Comparison of ENCODE assay signal across 8 mouse cellular contexts in the genomic region with DNA sequence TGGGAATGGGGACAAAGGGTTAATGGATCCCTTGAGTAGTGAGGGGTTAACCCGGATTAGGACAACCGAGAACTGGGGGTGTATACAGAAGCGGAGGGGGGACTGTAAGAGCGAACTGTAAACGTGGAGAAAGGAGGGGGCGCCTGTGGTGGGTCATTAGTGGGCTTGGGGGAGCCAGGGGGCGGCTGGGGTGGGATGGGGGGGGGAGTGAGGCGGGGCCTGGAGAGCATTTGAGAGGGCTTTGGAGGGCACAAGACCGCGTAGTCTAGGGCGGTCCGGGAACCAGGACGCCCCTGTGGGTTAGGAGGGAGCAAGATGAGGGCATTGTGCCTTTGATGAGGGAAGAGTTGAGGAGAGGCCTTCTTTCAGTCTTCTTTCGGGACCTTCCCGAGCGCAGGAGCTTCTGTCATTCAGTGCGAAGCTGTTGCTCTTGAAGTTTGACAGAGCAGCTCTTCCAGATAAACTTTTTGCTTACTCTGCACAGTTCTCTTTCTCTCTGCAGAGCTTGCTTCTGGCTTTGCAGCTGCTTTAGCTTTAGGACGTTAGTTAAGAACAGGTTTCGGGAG. TPM values are rescaled to one million over a fixed set of nuclear protein-coding genes. Genes with fewer than 3 reads are reported as not detected.
DNase-seq lines count a peak whose midpoint lies in the region; ATAC-seq and TF ChIP-seq lines count a peak whose summit lies in the region.

No protein-coding gene starts in this region.

- ATAC-seq in heart, embryonic 16.5 days (replicated peaks; ENCODE audit: extremely low read depth, insufficient read depth, low FRiP score), result no peak
- no peak for ATAC-seq in liver, embryonic 15.5 days (ENCODE audit: insufficient read depth)

- H3K4me1 ChIP-seq in kidney, adult 2 months (ENCODE audit: control insufficient read depth, insufficient read depth, low read length), result peaks cover 24% of the 10 kb centered on the region; the same call in 1 of the 2 replicates
- H3K4me1 ChIP-seq in heart, embryonic 16.5 days (ENCODE audit: control insufficient read depth, insufficient read depth, low read length), result peaks cover 39% of the 10 kb centered on the region
- H3K4me1 ChIP-seq in liver, embryonic 15.5 days (replicated peaks), result peaks cover 50% of the 10 kb centered on the region
- H3K4me1 ChIP-seq in thymus, adult 2 months (replicated peaks; ENCODE audit: control insufficient read depth, insufficient read depth, low read length), result peaks cover 23% of the 10 kb centered on the region

- peak overlapping the region; percentile 93 for H3K9ac ChIP-seq in heart, embryonic 16.5 days (ENCODE audit: low read length)
- peak overlapping the region; percentile 83 for H3K9ac ChIP-seq in liver, embryonic 15.5 days

- DNase-seq in kidney, adult 2 months, result peak; percentile 45
- DNase-seq in kidney, adult 18-20 months, result no peak
- DNase-seq in Muller cell, postnatal 12 days (ENCODE audit: inconsistent ontology term), result peak; percentile 35
- DNase-seq in thymus, adult 2 months, result peak; percentile 18
- no peak for DNase-seq in layer of hippocampus, adult 8-10 months (ENCODE audit: low spot score in 2 of 2)
- DNase-seq in urinary bladder, postnatal 14 days (ENCODE audit: low spot score), result no peak

- H3K27ac ChIP-seq in kidney, adult 2 months (ENCODE audit: insufficient read depth, low read depth, low read length), result peak overlapping the region; percentile 70
- peak overlapping the region; percentile 84 for H3K27ac ChIP-seq in heart, embryonic 16.5 days (ENCODE audit: low read length)
- no peak overlapping the region for H3K27ac ChIP-seq in liver, embryonic 15.5 days (replicated peaks)
- H3K27ac ChIP-seq in thymus, adult 2 months (ENCODE audit: control insufficient read depth, insufficient read depth, low read length), result peak overlapping the region; percentile 64; the same call in 1 of the 2 replicates

- H3K4me3 ChIP-seq in kidney, adult 2 months (ENCODE audit: insufficient read depth, low read depth, low read length), result peak overlapping the region; percentile 88
- H3K4me3 ChIP-seq in heart, embryonic 16.5 days (ENCODE audit: low read length), result peak overlapping the region; percentile 98
- H3K4me3 ChIP-seq in liver, embryonic 15.5 days (replicated peaks), result peak overlapping the region; percentile 82
- H3K4me3 ChIP-seq in thymus, adult 2 months (ENCODE audit: control insufficient read depth, insufficient read depth, low read length), result peak overlapping the region; percentile 86

- WGBS in kidney, adult 2 months, result 3% methylated on average over 19 of the region's 19 CpGs
- WGBS in heart, embryonic 16.5 days, result 3% methylated on average over 19 of the region's 19 CpGs
- WGBS in liver, embryonic 15.5 days (ENCODE audit: insufficient replicate concordance), result 4% methylated on average over 19 of the region's 19 CpGs
- 2% methylated on average over 19 of the region's 19 CpGs for WGBS in thymus, adult 2 months

- H3K9me3 ChIP-seq in heart, embryonic 16.5 days (replicated peaks; ENCODE audit: control insufficient read depth, low read length), result no peaks in the 10 kb centered on the region
- H3K9me3 ChIP-seq in liver, embryonic 15.5 days (replicated peaks), result no peaks in the 10 kb centered on the region

- H3K27me3 ChIP-seq in kidney, adult 2 months (replicated peaks; ENCODE audit: control insufficient read depth, insufficient read depth, low read length), result no peaks in the 10 kb centered on the region
- H3K27me3 ChIP-seq in heart, embryonic 16.5 days (ENCODE audit: control insufficient read depth, insufficient read depth, low read length), result no peaks in the 10 kb centered on the region
- no peaks in the 10 kb centered on the region for H3K27me3 ChIP-seq in liver, embryonic 15.5 days
- H3K27me3 ChIP-seq in thymus, adult 2 months (ENCODE audit: control insufficient read depth, insufficient read depth, low read length), result no peaks in the 10 kb centered on the region

- no peak for TF ChIP-seq CTCF in kidney, adult 2 months (conservative IDR thresholded peaks at IDR 0.05; ENCODE audit: insufficient read depth, insufficient read length, low read depth, low read length)
- TF ChIP-seq CTCF in thymus, adult 2 months (IDR thresholded peaks at IDR 0.05; ENCODE audit: borderline replicate concordance, control insufficient read depth, extremely low read depth, insufficient read depth, low read length, poor library complexity), result no peak

- H3K4me2 ChIP-seq in heart, embryonic 16.5 days (ENCODE audit: low read depth, low read length), result peak overlapping the region; percentile 92
- H3K4me2 ChIP-seq in liver, embryonic 15.5 days, result peak overlapping the region; percentile 99

- TF ChIP-seq POLR2A in kidney, adult 2 months (IDR thresholded peaks at IDR 0.05; ENCODE audit: low read depth, low read length), result no peak
- no peak for TF ChIP-seq POLR2A in thymus, adult 2 months (IDR thresholded peaks at IDR 0.05; ENCODE audit: control insufficient read depth, extremely low read depth, insufficient read depth, low read length, poor library complexity)

- H3K36me3 ChIP-seq in kidney, adult 2 months (ENCODE audit: control insufficient read depth, insufficient read depth, low read length), result 0 out of 2 replicates have a peak, but pooled peaks cover 1% of the 10 kb centered on the region
- peaks cover 6% of the 10 kb centered on the region; the same call in 1 of the 2 replicates for H3K36me3 ChIP-seq in heart, embryonic 16.5 days (ENCODE audit: control insufficient read depth, insufficient read depth)
- peaks cover 6% of the 10 kb centered on the region; the same call in 1 of the 2 replicates for H3K36me3 ChIP-seq in liver, embryonic 15.5 days (replicated peaks)
- H3K36me3 ChIP-seq in thymus, adult 2 months (ENCODE audit: control insufficient read depth, insufficient read depth, low read length), result peaks cover 4% of the 10 kb centered on the region; the same call in 1 of the 2 replicates

RNA-seq across cellular contexts. Expression of a gene that starts 0.8 kb away (rescaled TPM):
- 38.2 and 39.7 TPM in 2 replicates for polyA plus RNA-seq in kidney, adult 2 months (2012; rRNA removed)
- 17.6 and 18.8 TPM in 2 replicates for polyA plus RNA-seq in heart, embryonic 16.5 days (2015; fragmentation: Nextera tagmentation; extraction: Ambion mirVana)
- polyA plus RNA-seq in liver, embryonic 15.5 days (2015; fragmentation: Nextera tagmentation; extraction: Ambion mirVana), result 5.4 and 5.8 TPM in 2 replicates
- 31.3 and 40.8 TPM in 2 replicates for polyA plus RNA-seq in thymus, adult 2 months (2012; rRNA removed)
- 10 to 100 TPM; 17.4 to 22.3 (median 19.4) TPM for total RNA-seq in layer of hippocampus, adult 8-10 months (2022)

RNA-seq across cellular contexts. Expression of a gene that starts 2.0 kb away (rescaled TPM):
- 73.8 and 80.4 TPM in 2 replicates for polyA plus RNA-seq in kidney, adult 2 months (2012; rRNA removed)
- polyA plus RNA-seq in heart, embryonic 16.5 days (2015; fragmentation: Nextera tagmentation; extraction: Ambion mirVana), result 126 and 130 TPM in 2 replicates
- 49.4 and 53.3 TPM in 2 replicates for polyA plus RNA-seq in liver, embryonic 15.5 days (2015; fragmentation: Nextera tagmentation; extraction: Ambion mirVana)
- 163 and 164 TPM in 2 replicates for polyA plus RNA-seq in thymus, adult 2 months (2012; rRNA removed)
- 100 to 1,000 TPM; 175 to 202 (median 183) TPM for total RNA-seq in layer of hippocampus, adult 8-10 months (2022)

RNA-seq across cellular contexts. Expression of a gene that starts 47.4 kb away (rescaled TPM):
- polyA plus RNA-seq in kidney, adult 2 months (2012; rRNA removed), result 1.5 and 1.6 TPM in 2 replicates
- polyA plus RNA-seq in heart, embryonic 16.5 days (2015; fragmentation: Nextera tagmentation; extraction: Ambion mirVana), result 1.1 and 1.2 TPM in 2 replicates
- 0.22 and 0.46 TPM in 2 replicates for polyA plus RNA-seq in liver, embryonic 15.5 days (2015; fragmentation: Nextera tagmentation; extraction: Ambion mirVana)
- 0.38 and 0.43 TPM in 2 replicates for polyA plus RNA-seq in thymus, adult 2 months (2012; rRNA removed)
- 1 to 10 TPM in 3 of 4 experiments, under 1 TPM in 1; 0.89 to 1.5 (median 1.3) TPM for total RNA-seq in layer of hippocampus, adult 8-10 months (2022)

RNA-seq across cellular contexts. Expression of a gene that starts 56.6 kb away (rescaled TPM):
- 34.7 and 43.8 TPM in 2 replicates for polyA plus RNA-seq in kidney, adult 2 months (2012; rRNA removed)
- 6.0 TPM in 2 replicates for polyA plus RNA-seq in heart, embryonic 16.5 days (2015; fragmentation: Nextera tagmentation; extraction: Ambion mirVana)
- 12.5 and 14.8 TPM in 2 replicates for polyA plus RNA-seq in liver, embryonic 15.5 days (2015; fragmentation: Nextera tagmentation; extraction: Ambion mirVana)
- polyA plus RNA-seq in thymus, adult 2 months (2012; rRNA removed), result 16.8 and 20.6 TPM in 2 replicates
- 10 to 100 TPM; 28.3 to 30.7 (median 30.3) TPM for total RNA-seq in layer of hippocampus, adult 8-10 months (2022)

RNA-seq across cellular contexts. Expression of a gene that starts 59.0 kb away (rescaled TPM):
- polyA plus RNA-seq in kidney, adult 2 months (2012; rRNA removed), result 69.8 and 72.0 TPM in 2 replicates
- 142 and 150 TPM in 2 replicates for polyA plus RNA-seq in heart, embryonic 16.5 days (2015; fragmentation: Nextera tagmentation; extraction: Ambion mirVana)
- polyA plus RNA-seq in liver, embryonic 15.5 days (2015; fragmentation: Nextera tagmentation; extraction: Ambion mirVana), result 73.0 and 82.8 TPM in 2 replicates
- polyA plus RNA-seq in thymus, adult 2 months (2012; rRNA removed), result 85.4 and 105 TPM in 2 replicates
- 100 to 1,000 TPM; 158 to 175 (median 166) TPM for total RNA-seq in layer of hippocampus, adult 8-10 months (2022)

Comparison
In these comparisons a context has a peak if more than half of its experiments do, and no peak if none do; other contexts are left out.
1. DNase-seq: peak in kidney, adult 2 months (single experiment), Muller cell, postnatal 12 days (single experiment) and thymus, adult 2 months (single experiment); none in kidney, adult 18-20 months (single experiment), layer of hippocampus, adult 8-10 months (0 of 2) and urinary bladder, postnatal 14 days (single experiment).
2. Peak in every context shown above with its lines, with median percentiles within 50 percentile points of each other: H3K4me3 ChIP-seq.